Mouse (Mus musculus) kidney, postnatal 36 days (tissue): Measurements from ENCODE around the gene Pycr1.

Experiments
- DNase-seq, 2 experiments: peaks; one replicate each; pipeline ENCODE4 v3.0.0; 2021 to 2022; ENCODE audit warnings: mixed read lengths in 2 of 2

Gene Pycr1

GRCm38 (mm10) chr11:120654741-120655140 lies 11.2 kb upstream of the Pycr1 start:
- peak in 1 of 2 experiments; percentile 44 for DNase-seq

GRCm38 (mm10) chr11:120651872-120652271 lies 8.3 kb upstream of the Pycr1 start:
- DNase-seq: no peak

GRCm38 (mm10) chr11:120648001-120648476 lies 4.5 kb upstream of the Pycr1 start, which contains the start of gene Myadml2:
Gene Myadml2, minus strand, starts transcription at chr11:120648158.
- peak in 1 of 2 experiments; percentile 45 for DNase-seq

- no peak for DNase-seq
Observed at GRCm38 (mm10) chr11:120647047-120647830, 3.7 kb upstream of the Pycr1 start.

GRCm38 (mm10) chr11:120642939-120643600 lies 499 bp downstream of the Pycr1 start:
- DNase-seq: peak in 1 of 2 experiments; percentile 26

- no peak for DNase-seq
Observed at GRCm38 (mm10) chr11:120641869-120642268, 1.7 kb downstream of the Pycr1 start.

GRCm38 (mm10) chr11:120641255-120641654 lies 2.3 kb downstream of the Pycr1 start:
- DNase-seq: no peak

GRCm38 (mm10) chr11:120634810-120635209 lies 8.8 kb downstream of the Pycr1 start:
- no peak for DNase-seq

- peak; percentile 96 to 97 for DNase-seq
Observed at GRCm38 (mm10) chr11:120633520-120634343, 9.8 kb downstream of the Pycr1 start, which contains the start of gene Mafg. Gene Mafg, minus strand, starts transcription at chr11:120633600.

- DNase-seq: peak; percentile 89 to 92
Observed at GRCm38 (mm10) chr11:120632559-120633519, 10.7 kb downstream of the Pycr1 start.

GRCm38 (mm10) chr11:120631726-120632448 lies 11.7 kb downstream of the Pycr1 start:
- DNase-seq: no peak

GRCm38 (mm10) chr11:120630881-120631725 lies 12.5 kb downstream of the Pycr1 start:
- peak; percentile 66 to 79 for DNase-seq

- peak; percentile 88 to 91 for DNase-seq
Observed at GRCm38 (mm10) chr11:120630401-120630871, 13.1 kb downstream of the Pycr1 start.

GRCm38 (mm10) chr11:120629911-120630310 lies 13.7 kb downstream of the Pycr1 start:
- DNase-seq: peak; percentile 63 to 77

- peak; percentile 75 to 79 for DNase-seq
Observed at GRCm38 (mm10) chr11:120629341-120629730, 14.2 kb downstream of the Pycr1 start.

GRCm38 (mm10) chr11:120628601-120629340 lies 14.8 kb downstream of the Pycr1 start:
- DNase-seq: no peak

GRCm38 (mm10) chr11:120627468-120628300 lies 15.9 kb downstream of the Pycr1 start:
- DNase-seq: peak; percentile 52 to 61
